Mouse (Mus musculus): ENCODE measurements around the gene Col6a4. TPM values are rescaled to one million over a fixed set of nuclear protein-coding genes. Genes with fewer than 3 reads are reported as not detected.

Gene Col6a4
- polyA plus RNA-seq, 1 experiment: not detected

GRCm38 (mm10) chr9:105997955-105998354, 98.6 kb downstream of the Col6a4 start:
- TF ChIP-seq POLR2A (IDR thresholded peaks at IDR 0.05; ENCODE audit: borderline replicate concordance, low read depth, low read length) (no peak), CTCF (IDR thresholded peaks at IDR 0.05; ENCODE audit: low read depth, low read length) (no peak)
- Histone ChIP-seq H3K4me3 (ENCODE audit: insufficient read depth, low read length) (no peak overlapping the region), H3K27ac (ENCODE audit: insufficient read depth, low read depth, low read length) (no peak overlapping the region), H3K4me1 (ENCODE audit: control insufficient read depth, insufficient read depth, low read length) (no peaks in the 10 kb centered on the region)

DNA sequence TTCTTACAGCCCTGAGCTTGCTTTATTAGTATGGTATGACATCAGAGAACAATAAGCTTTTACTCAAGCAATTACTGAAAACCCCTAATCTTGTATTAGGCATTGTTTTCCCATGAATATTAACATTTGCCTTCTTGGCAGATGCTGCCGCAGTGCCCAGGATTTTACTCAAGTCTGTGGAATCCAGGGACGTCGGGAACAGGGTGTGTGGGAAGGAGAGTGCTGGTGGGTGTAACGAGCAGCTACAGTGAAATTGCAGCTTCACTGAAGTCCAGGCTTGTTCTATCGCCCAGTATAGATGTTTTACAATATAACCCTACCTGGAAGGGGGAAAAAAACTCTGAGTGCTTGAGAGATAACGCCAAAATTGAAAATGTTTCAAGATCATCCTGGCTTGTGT, 104.2 kb downstream of the Col6a4 start:
- no peaks in the 10 kb centered on the region for H3K4me1 ChIP-seq (ENCODE audit: control insufficient read depth, insufficient read depth, low read length)
- no peak overlapping the region for H3K4me3 ChIP-seq (ENCODE audit: insufficient read depth, low read length)
- H3K27ac ChIP-seq (ENCODE audit: insufficient read depth, low read depth, low read length): no peak overlapping the region
- TF ChIP-seq CTCF (IDR thresholded peaks at IDR 0.05; ENCODE audit: low read depth, low read length): no peak

- no peaks in the 10 kb centered on the region for H3K4me1 ChIP-seq (ENCODE audit: control insufficient read depth, insufficient read depth, low read length)
- TF ChIP-seq POLR2A (IDR thresholded peaks at IDR 0.05; ENCODE audit: borderline replicate concordance, low read depth, low read length) (no peak), CTCF (IDR thresholded peaks at IDR 0.05; ENCODE audit: low read depth, low read length) (no peak)
- H3K4me3 ChIP-seq (ENCODE audit: insufficient read depth, low read length): no peak overlapping the region
- H3K27ac ChIP-seq (ENCODE audit: insufficient read depth, low read depth, low read length): no peak overlapping the region
These were observed 106.5 kb downstream of the Col6a4 start for GRCm38 (mm10) chr9:105990099-105990498.

- TF ChIP-seq CTCF (IDR thresholded peaks at IDR 0.05; ENCODE audit: low read depth, low read length) (no peak), POLR2A (IDR thresholded peaks at IDR 0.05; ENCODE audit: borderline replicate concordance, low read depth, low read length) (no peak)
- H3K4me1 ChIP-seq (ENCODE audit: control insufficient read depth, insufficient read depth, low read length): no peaks in the 10 kb centered on the region
- H3K27ac ChIP-seq (ENCODE audit: insufficient read depth, low read depth, low read length): no peak overlapping the region
- H3K4me3 ChIP-seq (ENCODE audit: insufficient read depth, low read length): no peak overlapping the region
These were observed 107.1 kb downstream of the Col6a4 start for GRCm38 (mm10) chr9:105989468-105989867.

DNA sequence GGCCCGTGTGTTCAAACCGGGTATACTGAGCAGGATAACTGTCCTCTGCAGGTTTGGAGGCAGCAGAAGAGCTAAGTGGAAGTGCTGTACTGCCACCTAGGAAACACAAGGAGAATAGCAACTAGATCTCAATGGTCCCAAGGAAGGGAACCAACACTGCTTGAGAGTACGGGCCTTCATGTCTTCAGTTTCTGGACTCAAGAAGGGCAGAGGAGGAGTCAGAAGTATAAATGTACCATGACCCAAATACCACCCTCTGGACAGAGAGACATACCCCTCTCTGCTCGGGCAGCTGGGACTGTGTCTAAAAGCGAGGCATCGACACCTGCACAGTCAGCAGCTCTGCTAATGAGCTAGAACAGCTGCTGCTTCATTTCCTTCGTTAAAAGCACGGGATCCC, 108.5 kb downstream of the Col6a4 start:
- Histone ChIP-seq H3K4me3 (ENCODE audit: insufficient read depth, low read length) (no peak overlapping the region), H3K27ac (ENCODE audit: insufficient read depth, low read depth, low read length) (no peak overlapping the region), H3K4me1 (ENCODE audit: control insufficient read depth, insufficient read depth, low read length) (no peaks in the 10 kb centered on the region)
- TF ChIP-seq POLR2A (IDR thresholded peaks at IDR 0.05; ENCODE audit: borderline replicate concordance, low read depth, low read length) (no peak), CTCF (IDR thresholded peaks at IDR 0.05; ENCODE audit: low read depth, low read length) (no peak)

GRCm38 (mm10) chr9:105984931-105985519, 111.6 kb downstream of the Col6a4 start:
- no peak overlapping the region for H3K27ac ChIP-seq (ENCODE audit: insufficient read depth, low read depth, low read length)
- TF ChIP-seq POLR2A (IDR thresholded peaks at IDR 0.05; ENCODE audit: borderline replicate concordance, low read depth, low read length): no peak
- TF ChIP-seq CTCF (IDR thresholded peaks at IDR 0.05; ENCODE audit: low read depth, low read length): no peak
- H3K4me1 ChIP-seq (ENCODE audit: control insufficient read depth, insufficient read depth, low read length): no peaks in the 10 kb centered on the region
- H3K4me3 ChIP-seq (ENCODE audit: insufficient read depth, low read length): no peak overlapping the region

- H3K27ac ChIP-seq (ENCODE audit: insufficient read depth, low read depth, low read length): no peak overlapping the region
- TF ChIP-seq POLR2A (IDR thresholded peaks at IDR 0.05; ENCODE audit: borderline replicate concordance, low read depth, low read length) (no peak), CTCF (IDR thresholded peaks at IDR 0.05; ENCODE audit: low read depth, low read length) (no peak)
- no peaks in the 10 kb centered on the region for H3K4me1 ChIP-seq (ENCODE audit: control insufficient read depth, insufficient read depth, low read length)
- no peak overlapping the region for H3K4me3 ChIP-seq (ENCODE audit: insufficient read depth, low read length)
These were observed 118.1 kb downstream of the Col6a4 start for GRCm38 (mm10) chr9:105978479-105978878.

DNA sequence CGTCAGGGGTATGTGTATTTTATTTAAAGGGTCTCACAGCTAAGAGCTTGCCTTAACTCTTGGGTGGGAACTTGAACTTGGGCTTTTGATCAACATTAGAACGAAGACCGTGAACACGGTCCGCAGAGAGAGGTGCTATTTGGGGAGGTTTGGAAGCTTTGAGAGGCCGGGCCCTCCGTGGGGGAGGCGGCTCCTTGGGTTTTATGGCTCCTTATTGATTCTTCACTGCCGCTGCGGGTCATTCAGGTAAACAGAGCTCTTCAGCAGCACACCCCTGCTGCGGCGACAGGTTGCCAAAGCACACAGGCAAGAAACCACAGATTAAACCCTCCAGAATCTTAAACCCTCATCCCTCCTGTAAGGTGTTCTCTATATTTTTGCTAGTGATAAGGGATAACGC, 119.7 kb downstream of the Col6a4 start:
- TF ChIP-seq POLR2A (IDR thresholded peaks at IDR 0.05; ENCODE audit: borderline replicate concordance, low read depth, low read length) (no peak), CTCF (IDR thresholded peaks at IDR 0.05; ENCODE audit: low read depth, low read length) (no peak)
- Histone ChIP-seq H3K4me1 (ENCODE audit: control insufficient read depth, insufficient read depth, low read length) (no peaks in the 10 kb centered on the region), H3K27ac (ENCODE audit: insufficient read depth, low read depth, low read length) (no peak overlapping the region), H3K4me3 (ENCODE audit: insufficient read depth, low read length) (no peak overlapping the region)

GRCm38 (mm10) chr9:105976314-105976713, 120.3 kb downstream of the Col6a4 start:
- TF ChIP-seq CTCF (IDR thresholded peaks at IDR 0.05; ENCODE audit: low read depth, low read length) (no peak), POLR2A (IDR thresholded peaks at IDR 0.05; ENCODE audit: borderline replicate concordance, low read depth, low read length) (no peak)
- H3K27ac ChIP-seq (ENCODE audit: insufficient read depth, low read depth, low read length): no peak overlapping the region
- no peaks in the 10 kb centered on the region for H3K4me1 ChIP-seq (ENCODE audit: control insufficient read depth, insufficient read depth, low read length)
- no peak overlapping the region for H3K4me3 ChIP-seq (ENCODE audit: insufficient read depth, low read length)

- H3K4me1 ChIP-seq (ENCODE audit: control insufficient read depth, insufficient read depth, low read length): no peaks in the 10 kb centered on the region
- TF ChIP-seq POLR2A (IDR thresholded peaks at IDR 0.05; ENCODE audit: borderline replicate concordance, low read depth, low read length) (no peak), CTCF (IDR thresholded peaks at IDR 0.05; ENCODE audit: low read depth, low read length) (no peak)
- H3K27ac ChIP-seq (ENCODE audit: insufficient read depth, low read depth, low read length): no peak overlapping the region
- no peak overlapping the region for H3K4me3 ChIP-seq (ENCODE audit: insufficient read depth, low read length)
These were observed 122.8 kb downstream of the Col6a4 start for GRCm38 (mm10) chr9:105973736-105974135.

DNA sequence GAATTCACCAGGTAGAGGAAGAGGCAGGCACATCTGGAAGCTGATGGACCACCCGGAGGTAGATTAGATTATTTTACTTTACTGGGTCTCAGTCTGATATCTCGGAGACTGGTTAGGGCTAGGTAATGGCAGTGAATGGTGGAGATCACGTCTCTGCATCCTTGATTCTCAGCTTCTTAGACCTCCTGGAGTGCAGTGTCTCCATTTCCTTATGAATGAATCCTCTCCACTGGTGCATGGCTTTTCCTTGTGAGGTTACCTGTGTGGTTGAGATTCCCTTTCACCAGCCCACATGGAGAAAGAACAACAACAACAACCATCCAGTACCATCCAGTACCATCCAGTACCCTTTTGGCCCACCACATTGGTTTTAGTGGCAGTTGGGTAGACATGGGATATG, 124.6 kb downstream of the Col6a4 start:
- Histone ChIP-seq H3K4me1 (ENCODE audit: control insufficient read depth, insufficient read depth, low read length) (no peaks in the 10 kb centered on the region), H3K4me3 (ENCODE audit: insufficient read depth, low read length) (no peak overlapping the region)
- no peak for TF ChIP-seq CTCF (IDR thresholded peaks at IDR 0.05; ENCODE audit: low read depth, low read length)
- no peak for TF ChIP-seq POLR2A (IDR thresholded peaks at IDR 0.05; ENCODE audit: borderline replicate concordance, low read depth, low read length)

More for the DNA sequence above, 124.6 kb downstream of the Col6a4 start:
- no peak overlapping the region for H3K27ac ChIP-seq (ENCODE audit: insufficient read depth, low read depth, low read length)

All from bone marrow macrophage, adult 2 months (primary cell).